Mouse (Mus musculus): ENCODE data around the gene Zbtb40.

Gene Zbtb40

GRCm38 (mm10) chr4:136934746-136935613, 113.6 kb downstream of the Zbtb40 start:
- DNase-seq (ENCODE audit: low spot score) = no peak

DNA sequence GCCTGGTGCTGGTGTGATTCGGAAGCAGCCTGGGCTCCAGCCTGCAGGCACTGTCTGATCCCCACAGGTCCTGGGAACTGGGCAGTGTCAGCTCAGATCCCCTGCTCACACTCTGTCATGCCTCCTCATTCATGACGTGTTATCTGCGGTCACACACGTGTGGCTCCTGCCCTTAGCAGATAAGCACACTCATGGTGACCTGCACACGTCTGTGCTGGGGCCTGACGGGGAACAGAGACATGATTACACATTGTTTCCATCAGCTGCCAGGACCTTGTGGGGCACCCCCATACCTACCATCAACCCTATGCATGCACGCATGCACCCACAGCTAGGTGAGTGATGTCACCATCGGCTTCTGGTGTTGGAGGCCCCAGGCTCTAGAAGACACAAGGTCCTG, 118.1 kb downstream of the Zbtb40 start:
- DNase-seq (ENCODE audit: low spot score) = no peak

Measured in T-cell, adult 2 months (primary cell).